Mouse (Mus musculus) thymus, adult 2 months (tissue): ENCODE measurements around the gene Pon1. TPM values are rescaled to one million over a fixed set of nuclear protein-coding genes. Genes with fewer than 3 reads are reported as not detected.

Experiments
- DNase-seq: peaks from one replicate; pipeline ENCODE4 v3.0.0; 2021
- H3K27ac ChIP-seq: fragments of 200-500 bp; 2 replicates; pipeline ENCODE4 v1.5.1; 2012; ENCODE audit warnings: low read length, control low read depth; ENCODE audit not compliant: control insufficient read depth, insufficient read depth
- H3K27me3 ChIP-seq: fragments of 200-500 bp; 2 replicates; pipeline ENCODE4 v1.6.1; 2012; ENCODE audit warnings: mild to moderate bottlenecking, low read length, moderate library complexity, mixed read lengths; ENCODE audit not compliant: control insufficient read depth, insufficient read depth
- H3K36me3 ChIP-seq: fragments of 200-500 bp; 2 replicates; pipeline ENCODE4 v1.6.1; 2012; ENCODE audit warnings: mild to moderate bottlenecking, low read length, moderate library complexity; ENCODE audit not compliant: control insufficient read depth, insufficient read depth
- H3K4me1 ChIP-seq: fragments of 200-500 bp; replicated peaks from 2 replicates; pipeline ENCODE4 v1.6.1; 2012; ENCODE audit warnings: low read length; ENCODE audit not compliant: control insufficient read depth, insufficient read depth
- H3K4me3 ChIP-seq: fragments of 200-500 bp; 2 replicates; pipeline ENCODE4 v1.5.1; 2012; ENCODE audit warnings: mild to moderate bottlenecking, low read length, control low read depth, moderate library complexity; ENCODE audit not compliant: control insufficient read depth, insufficient read depth
- CTCF ChIP-seq: fragments of 200-500 bp; IDR thresholded peaks from 2 replicates; pipeline ENCODE4 v1.5.1; 2012; ENCODE audit warnings: mild to moderate bottlenecking, control low read depth, low read length, moderate library complexity, borderline replicate concordance; ENCODE audit not compliant: control insufficient read depth, poor library complexity, insufficient read depth; ENCODE audit errors: extremely low read depth
- POLR2A ChIP-seq: fragments of 200-500 bp; IDR thresholded peaks from 2 replicates; pipeline ENCODE4 v1.6.1; 2012; ENCODE audit warnings: mild to moderate bottlenecking, low read length, control low read depth, moderate library complexity; ENCODE audit not compliant: control insufficient read depth, poor library complexity, insufficient read depth; ENCODE audit errors: extremely low read depth
- WGBS: fragments of 180-500 bp; shearing (Covaris S2); methylation state at CpG from one replicate; pipeline ENCODE4 v1.1.7; 2018; 5-methylcytosine and 5-hydroxymethylcytosine counted together
- polyA plus RNA-seq: library from polyadenylated mRNA; depleted of rRNA; stranded (reverse); fragments of >200 nt; gene quantifications from 2 replicates; pipeline ENCODE4 v1.2.3, GENCODE M21; 2012; rRNA removed

Pon1 gene
- 1.6 and 1.7 TPM in 2 replicates for polyA plus RNA-seq

- H3K27me3 ChIP-seq, result no peaks in the 10 kb centered on the region
- H3K4me1 ChIP-seq, result no peaks in the 10 kb centered on the region
- 80% methylated on average over 5 of the region's 5 CpGs for WGBS
- H3K27ac ChIP-seq, result no peak within 1 kb of the TSS
- no peak for DNase-seq
- no peak within 1 kb of the TSS for H3K4me3 ChIP-seq
- TF ChIP-seq POLR2A (no peak), CTCF (no peak)
- H3K36me3 ChIP-seq, result no peaks in the 10 kb centered on the region
These were observed at the start of gene Pon1 for GRCm38 (mm10) chr6:5193693-5194092. Pon1 (minus strand) TSS chr6:5193946.

- H3K36me3 ChIP-seq, result no peaks in the 10 kb centered on the region
- 97% methylated on average over 3 of the region's 3 CpGs for WGBS
- no peak overlapping the region for H3K4me3 ChIP-seq
- H3K4me1 ChIP-seq, result no peaks in the 10 kb centered on the region
- no peaks in the 10 kb centered on the region for H3K27me3 ChIP-seq
- no peak overlapping the region for H3K27ac ChIP-seq
- TF ChIP-seq POLR2A, result no peak
- TF ChIP-seq CTCF, result no peak
- DNase-seq, result no peak
These were observed 45.1 kb upstream of the Pon1 start for GRCm38 (mm10) chr6:5238799-5239198.

DNA sequence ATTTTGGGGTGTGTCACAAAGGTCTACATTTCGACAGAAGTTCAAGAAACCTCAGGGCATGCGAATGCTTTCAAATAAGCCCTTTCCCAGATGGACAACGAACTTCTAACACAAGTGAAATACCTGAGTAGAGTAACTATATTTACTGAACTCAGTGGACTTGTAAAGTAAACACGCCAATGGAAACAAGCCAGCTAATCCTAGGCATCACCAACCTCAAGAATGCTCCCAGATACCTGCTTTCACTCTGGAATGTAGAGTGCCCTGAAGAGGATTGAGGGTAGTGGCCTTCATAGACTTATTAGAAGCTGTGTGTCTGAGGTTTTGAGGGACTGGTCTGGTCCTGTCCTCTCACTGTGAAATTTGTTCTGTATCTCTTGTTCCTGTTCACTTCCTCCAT is 43.8 kb upstream of the Pon1 start:
- no peak overlapping the region for H3K27ac ChIP-seq
- H3K4me1 ChIP-seq, result no peaks in the 10 kb centered on the region
- no peak for TF ChIP-seq POLR2A
- no peak for TF ChIP-seq CTCF
- no peaks in the 10 kb centered on the region for H3K27me3 ChIP-seq
- no peak overlapping the region for H3K4me3 ChIP-seq
- WGBS, result 95% methylated on average over 4 of the region's 4 CpGs
- no peak for DNase-seq
- H3K36me3 ChIP-seq, result no peaks in the 10 kb centered on the region

DNA sequence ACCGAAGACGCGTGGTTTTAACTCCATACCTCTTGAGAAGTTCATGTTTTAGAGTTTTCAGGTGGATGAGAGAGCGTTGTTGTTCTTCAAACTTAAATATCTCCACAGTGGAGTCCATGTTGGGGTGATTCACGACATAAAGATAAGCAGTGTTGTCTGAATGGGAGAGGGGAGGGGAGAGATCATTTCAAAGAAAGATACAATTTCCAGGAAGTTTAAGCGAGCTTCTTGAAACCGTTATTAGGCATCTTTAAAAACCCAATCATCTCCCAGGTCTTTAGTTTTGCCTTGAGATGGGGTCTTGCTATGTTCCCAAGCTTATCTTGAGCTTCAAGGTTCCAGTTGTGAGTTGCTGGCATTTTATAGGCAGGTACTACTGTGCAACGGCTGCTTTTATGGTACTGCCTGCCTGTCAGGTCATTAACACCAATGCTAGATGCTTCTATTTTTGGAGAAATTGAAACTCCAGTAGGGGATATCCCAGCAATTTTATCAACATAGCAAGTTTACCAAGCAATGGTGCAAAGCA is 43.2 kb upstream of the Pon1 start:
- Histone ChIP-seq H3K27ac (no peak overlapping the region), H3K36me3 (no peaks in the 10 kb centered on the region), H3K27me3 (no peaks in the 10 kb centered on the region), H3K4me3 (no peak overlapping the region), H3K4me1 (no peaks in the 10 kb centered on the region)
- TF ChIP-seq CTCF, result no peak
- TF ChIP-seq POLR2A, result no peak
- DNase-seq, result no peak
- 98% methylated on average over 8 of the region's 8 CpGs for WGBS

GRCm38 (mm10) chr6:5234563-5234962 is 40.8 kb upstream of the Pon1 start:
- H3K4me1 ChIP-seq, result no peaks in the 10 kb centered on the region
- H3K27ac ChIP-seq, result no peak overlapping the region
- TF ChIP-seq CTCF, result no peak
- TF ChIP-seq POLR2A, result no peak
- 42% methylated on average over 3 of the region's 3 CpGs for WGBS
- no peak for DNase-seq
- H3K4me3 ChIP-seq, result no peak overlapping the region
- H3K36me3 ChIP-seq, result no peaks in the 10 kb centered on the region
- no peaks in the 10 kb centered on the region for H3K27me3 ChIP-seq

GRCm38 (mm10) chr6:5233812-5234211 is 40.1 kb upstream of the Pon1 start:
- H3K36me3 ChIP-seq, result no peaks in the 10 kb centered on the region
- TF ChIP-seq POLR2A (no peak), CTCF (no peak)

GRCm38 (mm10) chr6:5232022-5232421 is 38.3 kb upstream of the Pon1 start:
- Histone ChIP-seq H3K4me3 (no peak overlapping the region), H3K4me1 (no peaks in the 10 kb centered on the region), H3K27me3 (no peaks in the 10 kb centered on the region), H3K36me3 (no peaks in the 10 kb centered on the region), H3K27ac (no peak overlapping the region)
- 93% methylated on average over 4 of the region's 4 CpGs for WGBS
- no peak for DNase-seq
- TF ChIP-seq POLR2A (no peak), CTCF (no peak)

More at GRCm38 (mm10) chr6:5233812-5234211, 40.1 kb upstream of the Pon1 start:
- H3K4me1 ChIP-seq, result no peaks in the 10 kb centered on the region
- WGBS, result 100% methylated on average over 1 of the region's 1 CpGs
- no peak for DNase-seq
- no peak overlapping the region for H3K27ac ChIP-seq
- H3K4me3 ChIP-seq, result no peak overlapping the region
- no peaks in the 10 kb centered on the region for H3K27me3 ChIP-seq
